Mouse (Mus musculus): Measurements from ENCODE around the gene Hagh. TPM values are rescaled to one million over a fixed set of nuclear protein-coding genes. Genes with fewer than 3 reads are reported as not detected.
A peak's percentile ranks its signal among the peaks of the same experiment; 100 is the strongest.

Hagh gene
- polyA plus RNA-seq, 1 experiment from 2014 or later: 124 TPM

GRCm38 (mm10) chr17:24844525-24844924, 4.6 kb downstream of the Hagh start:
- no peak overlapping the region for H3K9ac ChIP-seq (ENCODE audit: low read depth, low read length)
- H3K4me2 ChIP-seq (ENCODE audit: low read depth, low read length): no peak overlapping the region

GRCm38 (mm10) chr17:24847386-24847785, 7.4 kb downstream of the Hagh start:
- Histone ChIP-seq H3K4me3 (ENCODE audit: low read depth, low read length) (peak overlapping the region; percentile 47), H3K4me1 (ENCODE audit: control insufficient read depth, low read depth, low read length) (peaks cover 15% of the 10 kb centered on the region), H3K9ac (ENCODE audit: low read depth, low read length) (peak overlapping the region; percentile 49), H3K27me3 (ENCODE audit: control insufficient read depth, insufficient read depth, low read depth, low read length) (no peaks in the 10 kb centered on the region), H3K4me2 (ENCODE audit: low read depth, low read length) (peak overlapping the region; percentile 72), H3K9me3 (replicated peaks; ENCODE audit: control insufficient read depth, low read length) (no peaks in the 10 kb centered on the region), H3K36me3 (ENCODE audit: control insufficient read depth, insufficient read depth) (no peaks in the 10 kb centered on the region; the same call in 1 of the 2 replicates), H3K27ac (ENCODE audit: low read length) (peak overlapping the region; percentile 73)
- no peak for ATAC-seq (ENCODE audit: low read depth)
- 77% methylated on average over 1 of the region's 1 CpGs for whole genome bisulfite sequencing (ENCODE audit: insufficient replicate concordance)

More at GRCm38 (mm10) chr17:24844525-24844924, 4.6 kb downstream of the Hagh start:
- no peak overlapping the region for H3K27ac ChIP-seq (ENCODE audit: low read length)
- H3K9me3 ChIP-seq (replicated peaks; ENCODE audit: control insufficient read depth, low read length): no peaks in the 10 kb centered on the region
- WGBS (ENCODE audit: insufficient replicate concordance): 56% methylated on average over 9 of the region's 9 CpGs
- 0 out of 2 replicates have a peak, but pooled peaks cover 3% of the 10 kb centered on the region for H3K27me3 ChIP-seq (ENCODE audit: control insufficient read depth, insufficient read depth, low read depth, low read length)
- H3K36me3 ChIP-seq (ENCODE audit: control insufficient read depth, insufficient read depth): no peaks in the 10 kb centered on the region; the same call in 1 of the 2 replicates
- peaks cover 9% of the 10 kb centered on the region for H3K4me1 ChIP-seq (ENCODE audit: control insufficient read depth, low read depth, low read length)
- ATAC-seq (ENCODE audit: low read depth): no peak
- H3K4me3 ChIP-seq (ENCODE audit: low read depth, low read length): no peak overlapping the region

GRCm38 (mm10) chr17:24848600-24849031, 8.7 kb downstream of the Hagh start:
- Histone ChIP-seq H3K9me3 (replicated peaks; ENCODE audit: control insufficient read depth, low read length) (no peaks in the 10 kb centered on the region), H3K9ac (ENCODE audit: low read depth, low read length) (peak overlapping the region; percentile 68), H3K27ac (ENCODE audit: low read length) (peak overlapping the region; percentile 98), H3K36me3 (ENCODE audit: control insufficient read depth, insufficient read depth) (peaks cover 12% of the 10 kb centered on the region), H3K4me2 (ENCODE audit: low read depth, low read length) (peak overlapping the region; percentile 72), H3K4me3 (ENCODE audit: low read depth, low read length) (peak overlapping the region; percentile 98), H3K27me3 (ENCODE audit: control insufficient read depth, insufficient read depth, low read depth, low read length) (no peaks in the 10 kb centered on the region), H3K4me1 (ENCODE audit: control insufficient read depth, low read depth, low read length) (peaks cover 15% of the 10 kb centered on the region)
- ATAC-seq (ENCODE audit: low read depth): peak; percentile 38

GRCm38 (mm10) chr17:24849733-24850064, 9.8 kb downstream of the Hagh start:
- ATAC-seq (ENCODE audit: low read depth): peak; percentile 22
- WGBS (ENCODE audit: insufficient replicate concordance): under 1% methylated on average over 21 of the region's 21 CpGs

GRCm38 (mm10) chr17:24850065-24850772, 10.3 kb downstream of the Hagh start, which contains the start of gene Fahd1:
TSS of gene Fahd1 (minus strand) at chr17:24850364.
- WGBS (ENCODE audit: insufficient replicate concordance): under 1% methylated on average over 58 of the region's 58 CpGs
- Histone ChIP-seq H3K27me3 (ENCODE audit: control insufficient read depth, insufficient read depth, low read depth, low read length) (no peaks in the 10 kb centered on the region), H3K9me3 (replicated peaks; ENCODE audit: control insufficient read depth, low read length) (no peaks in the 10 kb centered on the region), H3K4me2 (ENCODE audit: low read depth, low read length) (peak within 1 kb of the TSS; percentile 87), H3K4me1 (ENCODE audit: control insufficient read depth, low read depth, low read length) (peaks cover 15% of the 10 kb centered on the region), H3K36me3 (ENCODE audit: control insufficient read depth, insufficient read depth) (peaks cover 20% of the 10 kb centered on the region), H3K9ac (ENCODE audit: low read depth, low read length) (peak within 1 kb of the TSS; percentile 93), H3K4me3 (ENCODE audit: low read depth, low read length) (peak within 1 kb of the TSS; percentile 98), H3K27ac (ENCODE audit: low read length) (peak within 1 kb of the TSS; percentile 99)
- peak; percentile 89 for ATAC-seq (ENCODE audit: low read depth)

More at GRCm38 (mm10) chr17:24849733-24850064, 9.8 kb downstream of the Hagh start:
- Histone ChIP-seq H3K27ac (ENCODE audit: low read length) (peak overlapping the region; percentile 99), H3K4me3 (ENCODE audit: low read depth, low read length) (peak overlapping the region; percentile 98), H3K27me3 (ENCODE audit: control insufficient read depth, insufficient read depth, low read depth, low read length) (no peaks in the 10 kb centered on the region), H3K9me3 (replicated peaks; ENCODE audit: control insufficient read depth, low read length) (no peaks in the 10 kb centered on the region), H3K9ac (ENCODE audit: low read depth, low read length) (peak overlapping the region; percentile 93), H3K36me3 (ENCODE audit: control insufficient read depth, insufficient read depth) (peaks cover 19% of the 10 kb centered on the region), H3K4me2 (ENCODE audit: low read depth, low read length) (peak overlapping the region; percentile 72), H3K4me1 (ENCODE audit: control insufficient read depth, low read depth, low read length) (peaks cover 15% of the 10 kb centered on the region)

DNA sequence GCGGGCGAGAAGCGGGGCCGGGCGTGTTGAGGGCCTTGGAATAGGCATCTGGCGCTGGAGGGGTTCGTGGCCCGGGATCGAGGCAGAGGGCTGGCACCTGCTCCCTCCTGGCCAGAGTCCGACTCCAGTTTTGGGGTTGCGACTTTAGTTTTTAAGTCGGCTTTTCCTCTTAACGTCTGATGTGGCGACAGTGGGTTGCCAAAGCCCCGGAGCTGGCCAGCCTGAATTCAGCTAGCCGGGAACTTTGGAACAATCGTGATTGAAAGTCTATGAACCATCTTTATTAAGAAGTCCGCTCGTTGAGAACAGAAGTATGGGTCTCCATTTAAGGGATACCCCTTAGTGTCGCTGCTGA, 10.8 kb downstream of the Hagh start:
- H3K4me1 ChIP-seq (ENCODE audit: control insufficient read depth, low read depth, low read length): peaks cover 15% of the 10 kb centered on the region
- H3K36me3 ChIP-seq (ENCODE audit: control insufficient read depth, insufficient read depth): peaks cover 25% of the 10 kb centered on the region
- H3K9ac ChIP-seq (ENCODE audit: low read depth, low read length): peak overlapping the region; percentile 93
- under 1% methylated on average over 20 of the region's 20 CpGs for WGBS (ENCODE audit: insufficient replicate concordance)
- no peaks in the 10 kb centered on the region for H3K27me3 ChIP-seq (ENCODE audit: control insufficient read depth, insufficient read depth, low read depth, low read length)
- peak overlapping the region; percentile 87 for H3K4me2 ChIP-seq (ENCODE audit: low read depth, low read length)
- no peaks in the 10 kb centered on the region for H3K9me3 ChIP-seq (replicated peaks; ENCODE audit: control insufficient read depth, low read length)
- H3K27ac ChIP-seq (ENCODE audit: low read length): peak overlapping the region; percentile 99
- peak overlapping the region; percentile 98 for H3K4me3 ChIP-seq (ENCODE audit: low read depth, low read length)
- ATAC-seq (ENCODE audit: low read depth): no peak

DNA sequence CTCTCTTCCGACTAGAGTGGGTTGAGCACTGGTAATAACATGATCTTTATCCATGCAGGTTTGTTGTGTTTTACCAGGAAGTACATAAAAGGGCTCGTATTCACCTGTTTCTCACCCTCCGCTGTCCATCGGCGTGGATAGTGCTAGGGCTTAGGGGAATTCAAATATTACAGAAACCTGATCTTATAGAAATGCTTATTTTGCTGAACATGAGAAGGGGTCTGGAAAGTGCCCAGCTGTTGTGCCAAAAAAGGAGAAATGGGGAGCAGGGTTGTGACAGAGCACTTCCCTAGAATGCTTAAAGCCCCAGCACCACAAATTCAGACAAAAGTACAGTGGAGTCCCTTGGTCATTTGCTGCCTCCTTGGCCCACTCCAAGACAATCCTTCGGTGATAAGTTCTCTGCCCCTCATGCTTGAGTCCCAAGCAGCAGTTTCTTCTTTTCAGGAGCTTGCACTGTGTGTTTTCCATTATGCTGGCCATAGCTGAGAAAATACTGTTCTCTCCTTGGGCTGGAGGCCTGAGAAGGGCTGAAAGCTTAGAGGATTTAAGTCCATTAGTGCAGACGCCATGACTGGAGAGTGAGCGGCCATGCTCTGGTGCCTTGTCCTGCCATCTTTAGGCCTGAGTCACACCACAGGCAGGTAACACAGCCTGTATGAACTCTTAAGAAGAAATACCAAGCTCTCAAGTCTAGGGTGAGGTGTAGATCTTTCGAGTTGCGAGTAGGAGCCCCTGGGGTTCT, 11.6 kb downstream of the Hagh start:
- no peaks in the 10 kb centered on the region for H3K9me3 ChIP-seq (replicated peaks; ENCODE audit: control insufficient read depth, low read length)
- H3K9ac ChIP-seq (ENCODE audit: low read depth, low read length): peak overlapping the region; percentile 93
- peaks cover 25% of the 10 kb centered on the region for H3K36me3 ChIP-seq (ENCODE audit: control insufficient read depth, insufficient read depth)
- H3K27me3 ChIP-seq (ENCODE audit: control insufficient read depth, insufficient read depth, low read depth, low read length): no peaks in the 10 kb centered on the region
- ATAC-seq (ENCODE audit: low read depth): no peak
- 77% methylated on average over 10 of the region's 10 CpGs for WGBS (ENCODE audit: insufficient replicate concordance)
- H3K4me1 ChIP-seq (ENCODE audit: control insufficient read depth, low read depth, low read length): peaks cover 20% of the 10 kb centered on the region
- H3K4me3 ChIP-seq (ENCODE audit: low read depth, low read length): peak overlapping the region; percentile 98
- peak overlapping the region; percentile 99; the same call in 1 of the 2 replicates for H3K27ac ChIP-seq (ENCODE audit: low read length)
- H3K4me2 ChIP-seq (ENCODE audit: low read depth, low read length): peak overlapping the region; percentile 87

DNA sequence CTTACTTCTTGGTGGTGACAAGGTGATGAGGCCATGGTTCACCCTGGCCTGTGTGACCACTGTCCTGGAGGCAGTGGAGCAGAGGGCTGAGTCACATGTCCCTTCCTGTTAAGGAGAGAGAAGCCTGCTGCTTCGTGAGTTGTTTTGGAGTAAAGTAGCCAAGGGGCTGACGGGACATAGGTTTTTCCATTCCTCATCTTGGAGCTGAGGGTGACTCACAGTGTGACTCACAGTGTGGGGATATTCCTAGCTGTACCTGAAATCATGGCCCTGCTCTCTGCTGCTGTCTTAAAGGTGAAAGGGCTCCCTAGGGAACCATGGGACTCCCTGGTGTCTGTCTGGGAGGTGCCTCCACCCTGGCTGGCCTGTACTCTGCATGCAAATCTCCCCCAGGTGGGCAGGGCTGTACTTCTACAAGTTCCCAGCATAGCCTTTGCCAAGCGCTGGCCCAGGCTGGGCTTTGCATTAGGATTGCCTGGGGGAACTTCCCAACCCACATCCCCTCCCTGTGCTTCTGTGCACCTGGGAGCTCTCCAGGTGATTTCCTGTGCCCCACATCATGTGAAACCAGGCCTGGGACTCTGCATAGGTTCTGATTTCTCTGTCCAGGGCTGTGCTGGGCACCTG, 16.0 kb downstream of the Hagh start:
- peaks cover 50% of the 10 kb centered on the region for H3K4me1 ChIP-seq (ENCODE audit: control insufficient read depth, low read depth, low read length)
- 83% methylated on average over 3 of the region's 3 CpGs for WGBS (ENCODE audit: insufficient replicate concordance)

More for the DNA sequence above, 16.0 kb downstream of the Hagh start:
- Histone ChIP-seq H3K9ac (ENCODE audit: low read depth, low read length) (no peak overlapping the region), H3K36me3 (ENCODE audit: control insufficient read depth, insufficient read depth) (peaks cover 27% of the 10 kb centered on the region), H3K9me3 (replicated peaks; ENCODE audit: control insufficient read depth, low read length) (no peaks in the 10 kb centered on the region), H3K4me3 (ENCODE audit: low read depth, low read length) (no peak overlapping the region), H3K27ac (ENCODE audit: low read length) (peak overlapping the region; percentile 40), H3K4me2 (ENCODE audit: low read depth, low read length) (no peak overlapping the region), H3K27me3 (ENCODE audit: control insufficient read depth, insufficient read depth, low read depth, low read length) (no peaks in the 10 kb centered on the region)
- ATAC-seq (ENCODE audit: low read depth): no peak
